Mouse (Mus musculus) limb, embryonic 12.5 days (tissue): ENCODE measurements around the gene Alkbh7. TPM values are rescaled to one million over a fixed set of nuclear protein-coding genes. Genes with fewer than 3 reads are reported as not detected.

ENCODE experiments used
- ATAC-seq: fragments of 200-750 bp; cut with Nextera tagmentation; 2 replicates; pipeline ENCODE4 v1.8.0; 2017; ENCODE audit warnings: low read depth, moderate TSS enrichment; ENCODE audit not compliant: insufficient number of reproducible peaks, insufficient read depth, low FRiP score, low TSS enrichment
- H3K27ac ChIP-seq: fragments of 300-500 bp; sonication (generic); 2 replicates; pipeline ENCODE4 v1.5.1; 2016; ENCODE audit warnings: mild to moderate bottlenecking, moderate library complexity
- H3K27me3 ChIP-seq: fragments of 300-500 bp; sonication (generic); 2 replicates; pipeline ENCODE4 v1.6.1; 2016; ENCODE audit warnings: mild to moderate bottlenecking, moderate library complexity
- H3K36me3 ChIP-seq: fragments of 300-500 bp; sonication (generic); 2 replicates; pipeline ENCODE4 v1.6.1; 2016; ENCODE audit warnings: mild to moderate bottlenecking, moderate library complexity
- H3K4me1 ChIP-seq: fragments of 300-500 bp; sonication (generic); replicated peaks from 2 replicates; pipeline ENCODE4 v1.6.1; 2016
- H3K4me2 ChIP-seq: fragments of 300-500 bp; sonication (generic); 2 replicates; pipeline ENCODE4 v1.6.1; 2016; ENCODE audit warnings: mild to moderate bottlenecking, moderate library complexity
- H3K4me3 ChIP-seq: fragments of 300-500 bp; sonication (generic); replicated peaks from 2 replicates; pipeline ENCODE4 v1.5.1; 2016; ENCODE audit warnings: mild to moderate bottlenecking
- H3K9ac ChIP-seq: fragments of 300-500 bp; sonication (generic); replicated peaks from 2 replicates; pipeline ENCODE4 v1.6.1; 2016; ENCODE audit warnings: mild to moderate bottlenecking, moderate library complexity
- H3K9me3 ChIP-seq: fragments of 300-500 bp; sonication (generic); 2 replicates; pipeline ENCODE4 v1.6.1; 2016; ENCODE audit warnings: mild to moderate bottlenecking, moderate library complexity
- WGBS: fragments of 180-500 bp; shearing (Covaris S2); methylation state at CpG from one replicate; pipeline ENCODE4 v1.1.7; 2016; 5-methylcytosine and 5-hydroxymethylcytosine counted together
- polyA plus RNA-seq: library from polyadenylated mRNA; unstranded; fragments of >200 nt; fragmentation: Nextera tagmentation; extraction: Ambion mirVana; gene quantifications from 2 replicates; pipeline ENCODE4 v1.2.1, GENCODE M21; 2016

The Alkbh7 gene
- polyA plus RNA-seq, 1 experiment from 2014 or later, result 37.6 TPM

DNA sequence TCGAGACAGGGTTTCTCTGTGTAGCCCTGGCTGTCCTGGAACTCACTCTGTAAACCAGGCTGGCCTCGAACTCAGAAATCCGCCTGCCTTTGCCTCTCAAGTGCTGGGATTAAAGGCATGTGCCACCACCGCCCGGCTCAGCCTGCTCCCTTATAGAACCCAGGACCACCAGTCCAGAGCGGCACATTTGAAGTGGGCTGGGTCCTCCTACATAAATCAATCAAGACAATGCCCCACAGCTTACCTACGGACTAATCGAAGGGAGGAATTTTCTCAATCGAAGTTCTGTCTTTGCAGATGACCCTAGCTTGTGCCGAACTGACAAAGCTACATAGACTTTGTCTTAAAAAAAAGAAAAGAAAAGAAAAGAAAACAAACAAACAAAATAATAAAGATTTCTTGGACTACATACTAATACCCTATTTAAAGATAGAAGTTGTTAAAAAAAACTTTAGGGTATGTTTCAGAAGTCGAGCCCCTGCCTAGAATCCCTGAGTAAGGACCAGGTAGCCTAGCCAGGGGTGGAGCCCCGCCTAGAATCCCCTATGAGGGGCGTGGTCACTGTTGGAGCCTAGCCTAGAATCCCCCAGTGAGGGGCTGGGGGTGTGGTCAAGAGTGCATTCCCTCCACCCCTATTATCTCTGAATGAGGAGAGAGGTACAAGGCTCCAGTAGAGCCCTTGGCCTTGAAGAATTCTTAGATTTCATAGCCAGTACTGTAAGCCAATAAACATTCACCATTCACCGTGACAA lies 23.0 kb upstream of the Alkbh7 start:
- Histone ChIP-seq H3K27ac (no peak overlapping the region), H3K9ac (no peak overlapping the region), H3K36me3 (no peaks in the 10 kb centered on the region), H3K27me3 (peaks cover 10% of the 10 kb centered on the region; the same call in 1 of the 2 replicates), H3K4me2 (no peak overlapping the region), H3K9me3 (no peaks in the 10 kb centered on the region), H3K4me3 (no peak overlapping the region), H3K4me1 (no peaks in the 10 kb centered on the region)
- WGBS, result 66% methylated on average over 13 of the region's 14 CpGs
- ATAC-seq, result no peak

DNA sequence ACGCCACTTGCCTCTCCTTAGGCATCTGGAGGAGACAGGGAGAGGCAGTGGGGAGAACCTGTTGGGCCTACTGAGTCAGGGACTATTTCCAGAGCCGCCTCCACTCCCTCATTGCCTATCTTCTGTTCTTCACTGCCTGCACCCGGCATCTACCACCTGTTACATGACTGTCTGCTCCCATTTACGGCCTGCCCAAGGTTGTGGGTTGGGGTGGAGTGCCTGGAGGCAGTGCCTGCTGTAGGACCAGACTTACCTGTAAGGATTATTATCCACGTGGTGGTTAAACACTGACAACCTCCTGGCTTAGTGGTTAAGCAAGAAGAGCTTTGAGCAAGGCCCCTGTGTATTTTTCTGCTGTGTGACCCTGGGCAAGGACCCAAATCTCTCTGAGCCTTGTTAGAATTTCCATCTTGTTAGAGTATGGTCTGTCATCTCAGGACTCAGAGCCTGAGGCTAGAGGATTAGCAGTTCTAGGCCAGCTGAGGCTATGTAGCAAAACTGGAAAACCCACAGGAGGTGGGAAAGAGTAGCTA lies 22.4 kb upstream of the Alkbh7 start:
- peaks cover 4% of the 10 kb centered on the region; the same call in 1 of the 2 replicates for H3K27me3 ChIP-seq

DNA sequence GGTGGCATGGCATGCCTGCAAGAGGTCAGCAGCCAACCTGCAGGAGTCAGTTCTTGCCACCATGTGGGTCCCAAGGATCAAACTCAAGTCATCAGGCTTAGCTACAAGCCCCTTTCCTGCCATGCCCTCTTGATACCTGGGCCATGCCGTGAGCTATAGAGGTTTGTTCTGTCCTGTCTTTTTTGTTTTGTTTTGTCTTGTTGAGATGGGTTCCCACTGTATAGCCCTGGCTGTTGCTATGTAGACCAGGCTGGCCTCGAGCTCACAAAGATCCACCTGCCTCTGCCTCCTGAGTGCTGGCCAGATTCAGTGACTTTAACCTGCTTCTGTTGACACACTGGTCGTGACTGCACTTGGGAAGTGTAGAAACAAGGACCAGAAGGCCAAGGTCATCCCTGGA lies 21.7 kb upstream of the Alkbh7 start:
- Histone ChIP-seq H3K4me1 (peaks cover 4% of the 10 kb centered on the region; the same call in 1 of the 2 replicates), H3K9me3 (no peaks in the 10 kb centered on the region), H3K27me3 (no peaks in the 10 kb centered on the region), H3K27ac (no peak overlapping the region), H3K36me3 (no peaks in the 10 kb centered on the region), H3K4me2 (no peak overlapping the region), H3K4me3 (no peak overlapping the region), H3K9ac (no peak overlapping the region)
- no peak for ATAC-seq
- 81% methylated on average over 3 of the region's 3 CpGs for WGBS

More for the DNA sequence above, 22.4 kb upstream of the Alkbh7 start:
- H3K4me2 ChIP-seq, result no peak overlapping the region
- ATAC-seq, result no peak
- WGBS, result 73% methylated on average over 5 of the region's 5 CpGs
- H3K27ac ChIP-seq, result no peak overlapping the region
- H3K4me1 ChIP-seq, result peaks cover 4% of the 10 kb centered on the region; the same call in 1 of the 2 replicates
- H3K36me3 ChIP-seq, result no peaks in the 10 kb centered on the region
- no peak overlapping the region for H3K4me3 ChIP-seq
- no peaks in the 10 kb centered on the region for H3K9me3 ChIP-seq
- no peak overlapping the region for H3K9ac ChIP-seq

DNA sequence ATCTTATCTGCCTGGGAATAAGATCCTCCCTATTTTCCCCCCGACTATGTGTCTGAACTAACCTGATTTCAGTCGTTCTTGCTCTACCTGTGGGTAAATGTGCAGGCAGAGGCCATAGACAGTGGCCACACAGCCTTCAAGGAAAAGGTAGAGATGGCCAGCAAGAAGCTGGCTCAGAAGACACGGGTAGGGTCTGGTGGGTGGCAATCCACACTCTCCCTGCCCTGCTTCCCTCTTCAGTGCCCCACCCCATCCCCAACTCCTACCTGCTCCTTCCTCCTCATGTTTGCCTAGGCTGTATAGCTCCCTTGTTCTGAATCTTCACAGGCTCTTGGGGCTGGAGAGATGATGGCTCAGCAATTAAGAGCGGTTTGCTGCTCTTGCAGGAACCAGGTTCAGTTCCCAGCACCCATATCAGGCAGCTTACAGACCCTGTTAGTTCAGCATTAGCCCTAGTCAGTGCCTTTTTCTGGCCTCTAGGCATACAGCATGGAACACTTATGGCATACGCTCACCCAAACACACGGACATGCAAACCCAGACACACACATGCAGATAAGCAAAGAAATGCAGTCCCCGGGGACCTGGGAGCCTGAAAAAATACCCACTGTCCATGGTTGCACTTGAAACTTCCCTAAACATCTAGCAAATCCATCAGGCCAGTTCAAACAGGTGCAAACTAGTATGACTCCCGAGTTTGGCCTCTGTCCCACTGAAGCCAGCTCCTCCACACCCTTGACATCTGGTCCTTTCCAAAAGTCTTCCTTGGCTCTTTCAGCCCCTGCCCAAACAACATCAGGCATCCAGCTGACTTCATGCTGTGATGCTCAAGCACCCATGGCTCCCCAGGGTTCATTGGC lies 20.4 kb upstream of the Alkbh7 start:
- Histone ChIP-seq H3K4me2 (no peak overlapping the region), H3K27me3 (no peaks in the 10 kb centered on the region), H3K27ac (no peak overlapping the region), H3K4me3 (no peak overlapping the region), H3K9ac (no peak overlapping the region), H3K36me3 (no peaks in the 10 kb centered on the region), H3K4me1 (peaks cover 4% of the 10 kb centered on the region; the same call in 1 of the 2 replicates), H3K9me3 (no peaks in the 10 kb centered on the region)
- WGBS, result 84% methylated on average over 8 of the region's 8 CpGs
- ATAC-seq, result no peak

DNA sequence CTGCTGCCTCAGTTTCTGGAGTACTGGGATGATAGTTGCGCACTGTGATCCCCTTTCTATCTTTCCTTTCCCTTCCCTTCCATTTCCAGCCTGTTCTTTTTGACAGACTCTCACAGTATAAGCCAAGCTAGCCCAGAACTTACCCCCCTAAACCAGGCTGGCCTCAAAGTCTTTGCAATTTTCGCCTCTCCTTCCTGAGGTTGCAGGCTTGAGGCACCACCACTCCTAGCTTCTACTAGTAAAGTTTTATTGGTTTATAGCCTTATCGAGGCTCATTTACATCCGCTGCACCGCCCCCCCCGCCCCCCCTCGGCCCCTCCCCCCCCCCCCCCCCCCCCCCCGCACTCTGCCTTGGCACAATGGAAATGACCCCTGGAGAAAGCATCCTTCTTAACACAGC lies 17.6 kb upstream of the Alkbh7 start:
- Histone ChIP-seq H3K4me3 (no peak overlapping the region), H3K27ac (no peak overlapping the region), H3K4me2 (no peak overlapping the region), H3K27me3 (no peaks in the 10 kb centered on the region), H3K9ac (no peak overlapping the region), H3K9me3 (no peaks in the 10 kb centered on the region), H3K36me3 (no peaks in the 10 kb centered on the region), H3K4me1 (peaks cover 4% of the 10 kb centered on the region; the same call in 1 of the 2 replicates)
- ATAC-seq, result no peak
- 35% methylated on average over 4 of the region's 8 CpGs for WGBS

DNA sequence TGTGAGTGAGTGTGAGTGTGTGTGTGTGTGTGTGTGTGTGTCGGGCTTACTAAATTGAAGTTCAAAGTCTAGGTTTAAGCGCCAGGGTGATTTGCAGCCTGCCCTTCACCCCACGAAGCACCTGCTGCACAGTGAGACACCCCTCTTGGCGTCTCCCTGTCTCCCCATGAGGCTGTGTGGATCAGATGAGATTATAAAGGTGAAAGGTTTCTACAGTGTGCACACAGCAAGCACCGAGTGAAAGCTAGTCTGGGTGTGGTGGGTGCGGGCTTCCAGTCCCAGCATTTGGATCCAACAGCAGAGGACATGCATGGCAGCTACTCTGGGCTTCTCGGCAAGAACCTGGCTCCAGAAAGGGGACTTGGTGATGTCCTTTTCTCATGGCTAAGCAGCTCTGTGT lies 16.1 kb upstream of the Alkbh7 start:
- H3K9me3 ChIP-seq, result no peaks in the 10 kb centered on the region
- no peak for ATAC-seq
- H3K9ac ChIP-seq, result no peak overlapping the region
- WGBS, result 68% methylated on average over 7 of the region's 7 CpGs
- H3K27me3 ChIP-seq, result no peaks in the 10 kb centered on the region
- no peaks in the 10 kb centered on the region for H3K36me3 ChIP-seq
- no peak overlapping the region for H3K27ac ChIP-seq
- peaks cover 4% of the 10 kb centered on the region; the same call in 1 of the 2 replicates for H3K4me1 ChIP-seq
- H3K4me2 ChIP-seq, result no peak overlapping the region
- H3K4me3 ChIP-seq, result no peak overlapping the region

DNA sequence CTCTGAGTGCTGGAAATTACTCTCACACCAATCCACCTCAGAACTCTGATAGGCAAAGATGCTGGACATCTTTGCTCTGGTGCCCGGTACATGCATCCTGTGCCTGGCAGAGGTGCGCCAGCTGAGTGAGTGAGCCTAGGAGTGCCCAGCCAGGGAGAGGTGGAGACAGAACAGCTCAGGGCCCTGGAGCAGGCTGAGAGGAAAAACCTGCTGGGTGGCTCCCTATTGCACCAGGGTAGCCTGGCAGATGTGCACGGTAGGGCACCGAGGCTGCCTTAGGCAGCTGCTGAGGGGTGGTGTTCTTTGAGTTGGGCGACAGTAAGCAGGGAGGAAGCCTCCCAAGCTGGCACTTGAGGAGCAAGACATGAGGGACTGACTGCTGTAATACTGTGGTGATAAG lies 15.1 kb upstream of the Alkbh7 start, which contains the start of gene Acer1:
Gene Acer1, minus strand, starts transcription at position 114 of the 400 bp plus-strand sequence.
- no peak for ATAC-seq

DNA sequence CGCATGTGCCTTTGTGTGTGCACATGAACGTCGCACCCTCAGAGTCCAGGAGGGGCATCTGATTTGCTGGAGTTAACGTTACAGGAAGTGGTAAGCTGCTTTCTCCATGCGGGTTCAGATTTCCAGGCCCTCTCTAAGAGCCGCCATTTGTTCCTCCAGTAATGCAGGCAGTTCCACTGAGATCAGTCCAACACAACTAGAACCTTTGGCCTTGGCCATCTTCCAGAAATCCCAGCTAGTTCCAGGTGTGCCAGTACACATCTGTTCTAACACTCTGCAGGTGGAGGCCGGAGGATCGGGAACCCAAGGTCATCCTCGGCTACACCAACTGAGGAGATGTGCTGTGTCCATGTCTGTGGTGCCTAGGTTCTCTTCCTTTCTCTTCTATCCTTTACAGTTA lies 12.3 kb upstream of the Alkbh7 start:
- Histone ChIP-seq H3K36me3 (no peaks in the 10 kb centered on the region), H3K9ac (no peak overlapping the region), H3K9me3 (no peaks in the 10 kb centered on the region), H3K4me1 (no peaks in the 10 kb centered on the region), H3K27ac (no peak overlapping the region), H3K4me3 (no peak overlapping the region), H3K4me2 (no peak overlapping the region), H3K27me3 (no peaks in the 10 kb centered on the region)
- WGBS, result 74% methylated on average over 9 of the region's 9 CpGs
- ATAC-seq, result no peak

More for the DNA sequence above, 15.1 kb upstream of the Alkbh7 start, which contains the start of gene Acer1:
- no peaks in the 10 kb centered on the region for H3K36me3 ChIP-seq
- no peaks in the 10 kb centered on the region for H3K9me3 ChIP-seq
- H3K4me3 ChIP-seq, result no peak within 1 kb of the TSS
- H3K9ac ChIP-seq, result no peak within 1 kb of the TSS
- no peaks in the 10 kb centered on the region for H3K27me3 ChIP-seq
- H3K27ac ChIP-seq, result no peak within 1 kb of the TSS
- 74% methylated on average over 5 of the region's 5 CpGs for WGBS
- peaks cover 4% of the 10 kb centered on the region; the same call in 1 of the 2 replicates for H3K4me1 ChIP-seq
- no peak within 1 kb of the TSS for H3K4me2 ChIP-seq

DNA sequence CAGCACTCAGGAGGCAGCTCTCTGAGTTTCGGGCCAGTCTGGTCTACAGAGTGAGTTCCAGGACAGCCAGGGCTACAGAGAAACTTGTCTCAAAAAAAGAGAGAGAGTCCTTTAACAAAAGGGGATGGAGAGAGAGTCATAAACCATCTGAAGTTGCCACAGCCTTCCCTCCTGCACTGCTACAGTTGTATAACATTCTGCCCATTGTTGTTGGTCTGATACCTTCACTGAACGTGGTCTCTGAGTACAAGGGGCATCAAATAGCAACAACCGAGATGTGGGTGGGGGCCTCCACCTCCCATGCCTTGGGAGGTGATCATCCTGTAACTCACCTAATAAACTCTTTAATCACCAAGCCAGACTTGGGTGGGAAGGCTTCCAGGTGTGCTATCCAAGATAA lies 11.5 kb upstream of the Alkbh7 start:
- WGBS, result 81% methylated on average over 3 of the region's 3 CpGs
- no peak for ATAC-seq

DNA sequence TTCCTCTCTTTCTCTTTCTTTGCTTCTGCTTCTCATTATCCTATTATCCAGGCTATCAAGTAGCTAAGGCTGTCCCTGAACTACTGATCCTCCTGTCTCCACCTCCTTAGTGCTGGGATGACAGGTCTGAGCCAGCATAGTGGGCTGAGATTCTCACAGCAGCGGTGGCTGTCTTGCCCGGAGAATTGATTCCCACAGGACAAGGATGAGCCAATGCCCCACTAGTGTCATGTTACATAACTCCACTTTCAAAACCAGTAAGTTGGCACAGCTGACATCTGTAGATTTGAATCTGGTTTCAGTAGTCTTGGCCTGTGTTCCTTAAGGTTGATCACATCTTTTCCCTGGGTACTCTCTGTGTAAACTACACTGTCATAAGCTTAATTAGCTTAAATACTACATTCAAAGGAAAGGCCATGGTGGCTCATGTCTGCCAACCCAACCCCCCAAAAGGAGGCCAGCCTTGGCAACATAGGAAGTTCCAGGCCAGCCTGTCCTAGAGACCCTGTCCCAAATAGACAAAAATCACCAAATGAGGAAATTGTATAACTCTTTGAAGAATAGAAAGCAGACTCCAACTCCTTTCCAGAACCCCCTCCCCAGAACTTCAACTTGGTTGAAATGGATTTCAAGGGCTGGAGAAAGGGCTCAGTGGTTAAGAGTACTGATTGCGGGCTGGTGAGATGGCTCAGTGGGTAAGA lies 10.9 kb upstream of the Alkbh7 start:
- Histone ChIP-seq H3K27ac (no peak overlapping the region), H3K27me3 (no peaks in the 10 kb centered on the region), H3K9ac (no peak overlapping the region), H3K4me1 (peaks cover 5% of the 10 kb centered on the region), H3K4me3 (no peak overlapping the region), H3K4me2 (no peak overlapping the region), H3K9me3 (no peaks in the 10 kb centered on the region), H3K36me3 (peaks cover 2% of the 10 kb centered on the region; the same call in 1 of the 2 replicates)
- no peak for ATAC-seq
- WGBS, result 87% methylated on average over 3 of the region's 3 CpGs

More for the DNA sequence above, 11.5 kb upstream of the Alkbh7 start:
- Histone ChIP-seq H3K27me3 (no peaks in the 10 kb centered on the region), H3K27ac (no peak overlapping the region), H3K9ac (no peak overlapping the region), H3K4me2 (no peak overlapping the region), H3K4me1 (no peaks in the 10 kb centered on the region), H3K9me3 (no peaks in the 10 kb centered on the region), H3K4me3 (no peak overlapping the region), H3K36me3 (no peaks in the 10 kb centered on the region)
